In genomic region chr7:3629543-3630477, GRCm38 (mm10) we compare ENCODE assay signal across 8 mouse cellular contexts. TPM values are rescaled to one million over a fixed set of nuclear protein-coding genes. Genes with fewer than 3 reads are reported as not detected.
DNase-seq lines count a peak whose midpoint lies in the region; ATAC-seq lines count a peak whose summit lies in the region.

TSS of gene Tfpt (minus strand) at chr7:3629929.
TSS of gene Prpf31 (plus strand) at chr7:3629985.

- H3K9me3 ChIP-seq in hindbrain, embryonic 12.5 days (replicated peaks), result no peaks in the 10 kb centered on the region

- peaks cover 37% of the 10 kb centered on the region for H3K36me3 ChIP-seq in hindbrain, embryonic 12.5 days

- H3K4me3 ChIP-seq in hindbrain, embryonic 12.5 days, result peak within 1 kb of the TSS; percentile 67

- peak; percentile 92 for DNase-seq in Muller cell, postnatal 12 days (ENCODE audit: inconsistent ontology term)
- DNase-seq in cerebellum, adult 9-11 months, result peak; percentile 95
- DNase-seq in frontal cortex, adult 2 months (ENCODE audit: extremely low spot score in 1 of 2, low spot score in 1 of 2), result peak; percentile 92 to 98
- DNase-seq in layer of hippocampus, postnatal 14 days (ENCODE audit: low spot score in 2 of 2), result peak; percentile 96 to 97
- peak; percentile 90 for DNase-seq in lung, postnatal 14 days
- peak; percentile 94 for DNase-seq in retina, adult 2 months (ENCODE audit: low read depth, low spot score)
- DNase-seq in thymus, postnatal 36 days, result peak; percentile 89

- H3K27ac ChIP-seq in hindbrain, embryonic 12.5 days, result peak within 1 kb of the TSS; percentile 73; the same call in 1 of the 2 replicates

- peak within 1 kb of the TSS; percentile 99 for H3K4me2 ChIP-seq in hindbrain, embryonic 12.5 days (replicated peaks)

- H3K4me1 ChIP-seq in hindbrain, embryonic 12.5 days, result peaks cover 26% of the 10 kb centered on the region

- peak within 1 kb of the TSS; percentile 82 for H3K9ac ChIP-seq in hindbrain, embryonic 12.5 days

- H3K27me3 ChIP-seq in hindbrain, embryonic 12.5 days, result no peaks in the 10 kb centered on the region

- peak; percentile 89 for ATAC-seq in hindbrain, embryonic 12.5 days (ENCODE audit: low FRiP score)

- WGBS in hindbrain, embryonic 12.5 days, result 2% methylated on average over 47 of the region's 47 CpGs

RNA-seq across cellular contexts. Expression of gene Tfpt, which starts in this region (rescaled TPM):
- 38.1 and 43.3 TPM in 2 replicates for polyA plus RNA-seq in frontal cortex, adult 2 months (2012; rRNA removed)
- polyA plus RNA-seq in hindbrain, embryonic 12.5 days (2016; fragmentation: Nextera tagmentation; extraction: Ambion mirVana), result 38.1 and 45.0 TPM in 2 replicates
- 10 to 100 TPM; 37.0 to 41.1 TPM for total RNA-seq in layer of hippocampus, postnatal 14 days (2021)

RNA-seq across cellular contexts. Expression of gene Prpf31, which starts in this region (rescaled TPM):
- 59.0 and 68.2 TPM in 2 replicates for polyA plus RNA-seq in frontal cortex, adult 2 months (2012; rRNA removed)
- polyA plus RNA-seq in hindbrain, embryonic 12.5 days (2016; fragmentation: Nextera tagmentation; extraction: Ambion mirVana), result 114 and 115 TPM in 2 replicates
- 10 to 100 TPM; 52.5 to 55.9 TPM for total RNA-seq in layer of hippocampus, postnatal 14 days (2021)

Comparison
In these comparisons a context has a peak if more than half of its experiments do, and no peak if none do; other contexts are left out.
1. Peak in every context shown above with its lines: DNase-seq, ATAC-seq, H3K4me3 ChIP-seq and H3K27ac ChIP-seq.